Mouse (Mus musculus) heart, adult 2 months (tissue): ENCODE results near the gene Usp49. TPM values are rescaled to one million over a fixed set of nuclear protein-coding genes. Genes with fewer than 3 reads are reported as not detected.

Source experiments
- DNase-seq, 2 experiments: peaks; one replicate each; pipeline ENCODE4 v3.0.0; 2021
- H3K27ac ChIP-seq: fragments of 200-600 bp; 2 replicates; pipeline ENCODE4 v1.8.1; 2022
- H3K27me3 ChIP-seq: fragments of 200-500 bp; 2 replicates; pipeline ENCODE4 v1.6.1; 2012; ENCODE audit warnings: mild to moderate bottlenecking, low read length, inconsistent platforms, mixed read lengths; ENCODE audit not compliant: control insufficient read depth, insufficient read depth
- H3K36me3 ChIP-seq: fragments of 200-500 bp; 2 replicates; pipeline ENCODE4 v1.6.1; 2012; ENCODE audit warnings: low read length, inconsistent platforms; ENCODE audit not compliant: control insufficient read depth, insufficient read depth
- H3K4me1 ChIP-seq: fragments of 200-500 bp; 2 replicates; pipeline ENCODE4 v1.6.1; 2011; ENCODE audit warnings: low read length; ENCODE audit not compliant: control insufficient read depth, insufficient read depth
- H3K4me3 ChIP-seq: fragments of 200-600 bp; 2 replicates; pipeline ENCODE4 v1.8.1; 2022
- H3K79me2 ChIP-seq: fragments of 200-500 bp; replicated peaks from 2 replicates; pipeline ENCODE4 v1.6.1; 2012; ENCODE audit warnings: mild to moderate bottlenecking, inconsistent platforms, low read length, moderate library complexity, mixed read lengths; ENCODE audit not compliant: control insufficient read depth, insufficient read depth
- H3K9ac ChIP-seq: fragments of 200-500 bp; 2 replicates; pipeline ENCODE4 v1.6.1; 2012; ENCODE audit warnings: low read depth, mild to moderate bottlenecking, control low read depth, inconsistent platforms, low read length, mixed read lengths
- CTCF ChIP-seq: fragments of 200-600 bp; IDR thresholded peaks from 2 replicates; pipeline ENCODE4 v1.8.1; 2022; ENCODE audit warnings: antibody characterized with exemption, mild to moderate bottlenecking, moderate library complexity
- EP300 ChIP-seq: fragments of 200-500 bp; IDR thresholded peaks from 2 replicates; pipeline ENCODE4 v1.6.1; 2011; ENCODE audit warnings: low read depth, low read length, control low read depth; ENCODE audit not compliant: insufficient read depth
- POLR2A ChIP-seq: fragments of 200-500 bp; IDR thresholded peaks from 2 replicates; pipeline ENCODE4 v1.6.1; 2011; ENCODE audit warnings: mild to moderate bottlenecking, low read depth, low read length, control low read depth; ENCODE audit not compliant: insufficient read depth
- WGBS: fragments of 180-500 bp; shearing (Covaris S2); methylation state at CpG from one replicate; pipeline ENCODE4 v1.1.7; 2018; 5-methylcytosine and 5-hydroxymethylcytosine counted together
- intact Hi-C: fragments of 180-260 bp; cut with DNase I; formaldehyde crosslinking; loops from one replicate; pipeline ENCODE4 v1.15.1; 2025
- polyA plus RNA-seq: library from polyadenylated mRNA; depleted of rRNA; stranded (reverse); fragments of >200 nt; gene quantifications from 2 replicates; pipeline ENCODE4 v1.2.3, GENCODE M21; 2012
- total RNA-seq, 2 experiments: library from RNA; stranded (reverse); gene quantifications; 2 replicates each; pipeline ENCODE4 v1.2.3; 2021

The Usp49 gene
- total and polyA plus RNA-seq, 3 experiments, result 2.9 to 3.6 (median 3.4) TPM

DNA sequence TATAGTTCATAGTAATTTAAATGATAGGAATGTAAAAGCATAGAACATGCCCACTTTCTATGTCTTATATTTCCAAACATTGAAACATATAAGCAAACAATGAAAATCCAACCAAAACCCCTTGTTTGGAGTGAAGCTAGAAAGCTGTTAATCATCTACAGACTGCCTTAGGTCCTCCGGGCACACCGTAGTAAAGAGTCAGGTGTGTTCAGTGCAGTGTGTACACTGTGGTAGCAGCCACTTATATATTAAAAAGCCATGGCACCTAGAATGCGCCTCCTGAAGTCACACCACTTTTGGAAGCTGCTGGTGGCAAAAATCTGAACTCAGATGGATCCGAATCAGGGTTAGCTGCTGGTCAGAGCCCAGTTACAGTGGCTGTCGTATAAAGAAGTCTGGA is 47.7 kb downstream of the Usp49 start:
- no peaks in the 10 kb centered on the region for H3K79me2 ChIP-seq
- H3K9ac ChIP-seq, result no peak overlapping the region
- intact Hi-C loops, result loop anchor here (10.0 kb wide), 1 partner anchor 163 kb away; no protein-coding TSS in a partner anchor
- no peaks in the 10 kb centered on the region for H3K4me1 ChIP-seq
- H3K27me3 ChIP-seq, result no peaks in the 10 kb centered on the region
- no peak overlapping the region for H3K27ac ChIP-seq
- no peak overlapping the region for H3K4me3 ChIP-seq
- DNase-seq, result no peak
- WGBS, result 93% methylated on average over 5 of the region's 5 CpGs
- TF ChIP-seq CTCF (no peak), POLR2A (no peak), EP300 (no peak)
- no peaks in the 10 kb centered on the region for H3K36me3 ChIP-seq

DNA sequence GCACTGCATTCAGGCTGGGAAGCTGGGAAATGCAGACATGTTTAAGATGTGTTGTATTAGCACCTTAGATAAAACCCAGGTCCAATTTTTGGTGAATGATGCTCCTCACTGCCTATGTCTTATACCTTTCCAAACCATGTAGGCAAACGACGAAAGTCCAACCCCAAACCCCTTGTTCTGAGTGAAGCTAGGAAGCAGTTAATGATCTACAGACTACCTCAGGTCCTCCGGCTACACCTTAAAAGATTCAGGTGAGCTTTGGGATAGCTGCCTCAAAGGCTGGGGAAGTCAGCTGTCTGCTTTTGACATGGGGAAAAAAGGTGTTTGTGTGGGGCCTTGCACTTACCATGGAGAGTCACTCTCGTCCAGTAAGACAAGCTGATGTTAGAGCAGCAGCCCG is 48.2 kb downstream of the Usp49 start:
- 87% methylated on average over 5 of the region's 5 CpGs for WGBS
- intact Hi-C loops, result loop anchor here (10.0 kb wide), 1 partner anchor 164 kb away; no protein-coding TSS in a partner anchor
- no peak overlapping the region for H3K27ac ChIP-seq
- DNase-seq, result no peak
- H3K36me3 ChIP-seq, result no peaks in the 10 kb centered on the region
- no peaks in the 10 kb centered on the region for H3K4me1 ChIP-seq
- H3K9ac ChIP-seq, result no peak overlapping the region
- TF ChIP-seq POLR2A (no peak), CTCF (no peak), EP300 (no peak)
- no peak overlapping the region for H3K4me3 ChIP-seq
- no peaks in the 10 kb centered on the region for H3K79me2 ChIP-seq
- no peaks in the 10 kb centered on the region for H3K27me3 ChIP-seq

DNA sequence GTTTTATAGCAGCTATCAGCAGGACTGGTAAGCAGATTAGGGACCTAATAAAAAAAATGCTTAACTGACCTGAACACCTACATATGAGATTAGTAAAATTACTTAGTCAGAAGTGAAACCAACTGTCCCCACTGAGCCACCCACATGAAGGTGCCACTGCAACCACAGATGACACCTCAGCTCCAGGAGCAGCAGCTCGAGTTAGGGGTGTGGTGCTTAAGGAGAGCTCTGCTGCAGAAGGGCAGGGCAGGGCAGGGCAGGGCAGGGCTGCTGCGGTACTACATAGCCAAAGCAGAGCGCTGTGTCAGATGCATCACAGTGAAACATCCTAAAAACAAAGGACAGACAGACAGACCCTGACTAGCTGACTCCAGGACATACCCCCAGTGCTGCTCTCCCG is 52.3 kb downstream of the Usp49 start:
- TF ChIP-seq CTCF (no peak), POLR2A (no peak)
- intact Hi-C loops, result no loop called here
- 79% methylated on average over 4 of the region's 4 CpGs for WGBS
- Histone ChIP-seq H3K79me2 (no peaks in the 10 kb centered on the region), H3K36me3 (no peaks in the 10 kb centered on the region), H3K9ac (no peak overlapping the region), H3K4me3 (no peak overlapping the region), H3K27me3 (no peaks in the 10 kb centered on the region), H3K4me1 (no peaks in the 10 kb centered on the region), H3K27ac (no peak overlapping the region)
- no peak for DNase-seq

DNA sequence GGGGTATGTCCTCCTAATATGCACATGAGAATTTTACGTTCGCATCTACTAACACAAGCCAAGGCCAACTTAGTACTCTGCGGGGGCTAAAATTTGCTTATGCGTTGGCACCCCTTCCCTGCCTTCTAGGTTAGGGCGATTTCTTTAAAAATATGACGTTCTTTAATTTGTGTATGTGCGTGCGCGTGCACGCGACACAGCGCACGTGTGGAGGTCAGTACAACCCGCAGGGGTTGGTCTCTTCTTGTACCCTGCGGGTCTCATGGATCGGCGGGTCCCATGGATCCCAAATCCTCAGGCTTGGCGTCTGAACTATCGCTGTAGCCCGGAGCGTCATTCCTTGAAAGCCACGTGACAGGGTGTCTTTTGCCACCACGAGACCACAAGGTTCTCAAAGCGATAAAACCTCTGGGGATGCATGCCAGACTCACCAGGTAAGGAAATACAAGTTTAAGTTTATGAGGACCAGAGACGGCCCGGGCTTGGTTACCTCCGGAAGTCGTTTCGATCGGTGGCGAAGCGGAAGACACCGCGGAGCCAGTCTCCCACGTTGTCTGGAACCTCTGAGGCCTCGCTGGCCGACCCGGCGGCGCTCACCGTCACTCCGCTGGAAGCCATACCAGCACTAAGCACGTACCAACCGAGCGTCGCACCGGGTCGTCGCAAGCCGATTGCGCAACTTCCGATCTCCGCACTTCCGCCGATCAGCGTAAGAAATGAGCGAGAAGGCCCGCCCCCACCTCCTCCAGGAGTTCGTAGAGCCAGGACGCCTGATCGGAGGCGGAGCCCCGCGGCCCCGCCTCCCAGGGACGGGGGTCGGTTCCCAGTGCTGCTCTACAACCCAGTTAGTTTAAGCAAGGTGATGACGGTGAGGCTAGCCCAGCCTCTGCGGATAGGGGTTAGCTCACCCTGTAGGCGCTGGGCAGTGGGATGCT is 57.2 kb downstream of the Usp49 start:
- Histone ChIP-seq H3K79me2 (no peaks in the 10 kb centered on the region), H3K36me3 (no peaks in the 10 kb centered on the region), H3K4me3 (peak overlapping the region; percentile 88), H3K9ac (peak overlapping the region; percentile 68), H3K4me1 (no peaks in the 10 kb centered on the region), H3K27ac (peak overlapping the region; percentile 92), H3K27me3 (no peaks in the 10 kb centered on the region)
- intact Hi-C loops, result loop anchor here (1.0 kb wide), 1 partner anchor 58 kb away; no protein-coding TSS in a partner anchor
- WGBS, result 1% methylated on average over 70 of the region's 70 CpGs
- peak; percentile 76; the same call in 1 of the 2 replicates for TF ChIP-seq EP300
- TF ChIP-seq CTCF, result no peak
- peak; percentile 81; the same call in 1 of the 2 replicates for TF ChIP-seq POLR2A
- peak; percentile 94 to 97 for DNase-seq

DNA sequence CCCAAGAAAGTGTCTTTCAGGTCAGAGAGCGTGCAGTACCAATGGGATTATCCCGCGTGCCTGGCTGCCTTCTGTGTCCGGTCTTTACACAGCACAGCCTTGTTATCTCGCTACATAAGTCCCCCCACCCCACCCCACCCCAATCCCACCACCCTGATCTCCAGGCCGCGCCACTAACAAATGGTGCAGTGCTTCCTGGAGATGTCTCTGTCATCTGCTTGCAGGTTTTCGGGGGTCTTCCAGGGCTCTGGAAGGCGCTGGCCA is 57.8 kb downstream of the Usp49 start, which contains the start of gene Tomm6:
TSS of gene Tomm6 (minus strand) at position 43 of the 264 bp plus-strand sequence.
- TF ChIP-seq EP300 (no peak), CTCF (no peak), POLR2A (no peak)
- Histone ChIP-seq H3K9ac (peak within 1 kb of the TSS; percentile 74), H3K4me1 (no peaks in the 10 kb centered on the region), H3K36me3 (no peaks in the 10 kb centered on the region), H3K79me2 (no peaks in the 10 kb centered on the region), H3K4me3 (peak within 1 kb of the TSS; percentile 88), H3K27ac (peak within 1 kb of the TSS; percentile 92), H3K27me3 (no peaks in the 10 kb centered on the region)
- intact Hi-C loops, result loop anchor here (1.0 kb wide), 1 partner anchor 59 kb away; no protein-coding TSS in a partner anchor
- 2% methylated on average over 9 of the region's 9 CpGs for WGBS
- no peak for DNase-seq
